Mouse (Mus musculus): Measurements from ENCODE around the gene Trak1.

GRCm38 (mm10) chr9:121403699-121404098 lies 106.4 kb downstream of the Trak1 start:
- TF ChIP-seq POLR2A (IDR thresholded peaks at IDR 0.05; ENCODE audit: extremely low read depth, insufficient read depth, low read length) (no peak), CTCF (IDR thresholded peaks at IDR 0.05; ENCODE audit: low read depth, low read length) (no peak)
